Mouse (Mus musculus) thymus, adult 2 months (tissue): ENCODE measurements around the gene Cactin.

Source experiments
- CTCF ChIP-seq: fragments of 200-500 bp; IDR thresholded peaks from 2 replicates; pipeline ENCODE4 v1.5.1; 2012; ENCODE audit warnings: mild to moderate bottlenecking, control low read depth, low read length, moderate library complexity, borderline replicate concordance; ENCODE audit not compliant: control insufficient read depth, poor library complexity, insufficient read depth; ENCODE audit errors: extremely low read depth
- POLR2A ChIP-seq: fragments of 200-500 bp; IDR thresholded peaks from 2 replicates; pipeline ENCODE4 v1.6.1; 2012; ENCODE audit warnings: mild to moderate bottlenecking, low read length, control low read depth, moderate library complexity; ENCODE audit not compliant: control insufficient read depth, poor library complexity, insufficient read depth; ENCODE audit errors: extremely low read depth

GRCm38 (mm10) chr10:81306837-81307682, 13.8 kb upstream of the Cactin start:
- no peak for TF ChIP-seq CTCF
- TF ChIP-seq POLR2A = no peak
